Mouse (Mus musculus) liver, adult 2 months (tissue): ENCODE measurements around the gene Ace.

ENCODE experiments used
- CTCF ChIP-seq: fragments of 200-500 bp; IDR thresholded peaks from 2 replicates; pipeline ENCODE4 v1.5.1; 2011; ENCODE audit warnings: low read depth, low read length, control low read depth
- POLR2A ChIP-seq: fragments of 200-500 bp; IDR thresholded peaks from 2 replicates; pipeline ENCODE4 v1.6.1; 2011; ENCODE audit warnings: low read length, control low read depth; ENCODE audit not compliant: insufficient read depth; ENCODE audit errors: extremely low read depth

- TF ChIP-seq CTCF (no peak), POLR2A (no peak)
Measured at GRCm38 (mm10) chr11:105975050-105975449, 7.3 kb downstream of the Ace start.
